Mouse (Mus musculus): ENCODE measurements around the gene Gtf2ird1. TPM values are rescaled to one million over a fixed set of nuclear protein-coding genes. Genes with fewer than 3 reads are reported as not detected.

The Gtf2ird1 gene
- polyA plus RNA-seq, 1 experiment from 2014 or later: 122 TPM

DNA sequence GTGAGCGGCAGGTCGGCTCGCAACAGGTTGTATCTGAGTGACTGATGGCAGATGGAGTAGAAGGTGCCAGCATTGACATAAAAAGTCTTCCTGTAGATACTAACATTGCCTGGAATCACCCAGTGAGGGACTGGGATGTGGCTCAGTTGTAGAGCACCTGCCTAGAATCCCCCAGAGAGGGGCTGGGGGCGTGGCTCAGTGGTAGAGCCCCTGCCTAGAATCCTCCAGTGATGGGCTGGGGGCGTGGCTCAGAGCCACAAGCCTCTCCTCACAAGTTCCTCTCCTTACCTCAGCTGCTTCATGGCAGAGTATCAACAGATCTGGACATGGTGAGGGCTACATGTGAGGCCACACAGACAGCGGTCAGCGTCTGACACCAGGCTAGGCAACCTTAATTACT, 17.0 kb downstream of the Gtf2ird1 start:
- no peak overlapping the region for H3K4me3 ChIP-seq
- 96% methylated on average over 7 of the region's 7 CpGs for WGBS
- H3K27ac ChIP-seq (replicated peaks): no peak overlapping the region

DNA sequence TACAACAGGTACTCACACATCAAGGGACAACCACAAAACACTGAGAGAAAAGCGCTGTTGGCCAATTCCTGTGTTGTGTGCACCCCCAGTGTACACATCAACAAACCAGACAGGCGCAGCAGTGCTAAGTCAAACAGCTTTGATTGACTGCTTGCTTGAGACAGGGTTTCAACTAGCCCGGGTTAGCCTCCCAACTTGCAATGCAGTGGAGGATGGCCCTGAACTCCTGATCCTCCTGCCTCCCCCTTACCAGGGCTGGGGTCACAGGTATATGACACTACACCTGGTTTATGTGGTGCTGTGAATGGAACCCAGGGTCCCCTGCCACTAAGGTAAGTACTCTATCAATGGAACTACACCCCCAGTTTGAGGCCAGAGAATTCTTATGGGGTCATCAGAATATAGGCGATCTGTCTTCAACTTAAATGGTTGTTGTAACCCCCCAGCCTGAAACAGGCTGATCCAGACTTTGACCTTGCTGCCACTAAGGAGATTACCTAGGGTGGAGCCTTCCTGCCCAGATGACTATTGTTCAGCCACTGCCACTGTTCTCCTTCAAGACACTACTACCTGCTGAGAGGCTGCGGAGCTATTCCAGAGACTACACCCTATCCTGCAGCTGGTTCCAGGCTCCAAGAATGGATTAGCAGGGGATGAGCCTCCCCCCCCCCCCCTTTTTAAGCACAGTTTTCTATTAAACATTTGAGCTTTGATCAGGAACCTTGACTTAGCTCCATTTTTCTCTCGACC, 17.7 kb downstream of the Gtf2ird1 start:
- peaks cover 29% of the 10 kb centered on the region for H3K4me1 ChIP-seq
- DNase-seq (ENCODE audit: low spot score): no peak
- H3K27ac ChIP-seq (replicated peaks): no peak overlapping the region
- WGBS: 94% methylated on average over 6 of the region's 6 CpGs
- peaks cover 12% of the 10 kb centered on the region; the same call in 1 of the 2 replicates for H3K9me3 ChIP-seq
- H3K36me3 ChIP-seq (replicated peaks): peaks cover 88% of the 10 kb centered on the region
- H3K27me3 ChIP-seq (replicated peaks; ENCODE audit: low read depth, poor library complexity, severe bottlenecking): no peaks in the 10 kb centered on the region
- no peak overlapping the region for H3K4me3 ChIP-seq

More for the DNA sequence above, 17.0 kb downstream of the Gtf2ird1 start:
- H3K9me3 ChIP-seq: peaks cover 18% of the 10 kb centered on the region
- no peak for DNase-seq (ENCODE audit: low spot score)
- H3K36me3 ChIP-seq (replicated peaks): peaks cover 91% of the 10 kb centered on the region
- no peaks in the 10 kb centered on the region for H3K27me3 ChIP-seq (replicated peaks; ENCODE audit: low read depth, poor library complexity, severe bottlenecking)
- peaks cover 30% of the 10 kb centered on the region for H3K4me1 ChIP-seq

DNA sequence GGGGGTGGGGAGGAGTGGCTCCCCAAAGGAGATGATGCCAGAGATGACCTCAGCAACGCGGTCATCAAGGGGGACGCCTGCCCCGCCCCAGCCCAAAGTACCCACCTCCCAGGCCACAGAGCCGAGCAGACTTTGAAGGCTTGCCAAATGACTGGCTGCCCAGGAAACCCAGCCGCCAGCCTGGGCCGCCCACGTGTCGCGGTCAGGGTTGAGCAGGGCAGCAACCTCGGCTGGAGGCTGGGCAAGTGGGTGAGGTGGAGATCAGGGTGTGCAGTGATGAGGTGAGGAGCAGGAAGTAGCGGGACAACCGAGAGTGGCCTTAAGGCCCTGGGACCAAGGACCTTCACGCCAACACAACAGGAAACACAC, 19.1 kb downstream of the Gtf2ird1 start:
- no peak for DNase-seq (ENCODE audit: low spot score)
- WGBS: 88% methylated on average over 14 of the region's 14 CpGs
- Histone ChIP-seq H3K4me1 (peaks cover 40% of the 10 kb centered on the region), H3K9me3 (peaks cover 3% of the 10 kb centered on the region; the same call in 1 of the 2 replicates), H3K27ac (replicated peaks) (no peak overlapping the region), H3K4me3 (no peak overlapping the region), H3K36me3 (replicated peaks) (peaks cover 84% of the 10 kb centered on the region), H3K27me3 (replicated peaks; ENCODE audit: low read depth, poor library complexity, severe bottlenecking) (no peaks in the 10 kb centered on the region)

GRCm38 (mm10) chr5:134436782-134437458, 19.6 kb downstream of the Gtf2ird1 start:
- Histone ChIP-seq H3K36me3 (replicated peaks) (peaks cover 79% of the 10 kb centered on the region), H3K4me1 (peaks cover 40% of the 10 kb centered on the region), H3K27me3 (replicated peaks; ENCODE audit: low read depth, poor library complexity, severe bottlenecking) (no peaks in the 10 kb centered on the region), H3K9me3 (peaks cover 3% of the 10 kb centered on the region; the same call in 1 of the 2 replicates), H3K27ac (replicated peaks) (no peak overlapping the region), H3K4me3 (no peak overlapping the region)
- 92% methylated on average over 13 of the region's 13 CpGs for WGBS
- no peak for DNase-seq (ENCODE audit: low spot score)

DNA sequence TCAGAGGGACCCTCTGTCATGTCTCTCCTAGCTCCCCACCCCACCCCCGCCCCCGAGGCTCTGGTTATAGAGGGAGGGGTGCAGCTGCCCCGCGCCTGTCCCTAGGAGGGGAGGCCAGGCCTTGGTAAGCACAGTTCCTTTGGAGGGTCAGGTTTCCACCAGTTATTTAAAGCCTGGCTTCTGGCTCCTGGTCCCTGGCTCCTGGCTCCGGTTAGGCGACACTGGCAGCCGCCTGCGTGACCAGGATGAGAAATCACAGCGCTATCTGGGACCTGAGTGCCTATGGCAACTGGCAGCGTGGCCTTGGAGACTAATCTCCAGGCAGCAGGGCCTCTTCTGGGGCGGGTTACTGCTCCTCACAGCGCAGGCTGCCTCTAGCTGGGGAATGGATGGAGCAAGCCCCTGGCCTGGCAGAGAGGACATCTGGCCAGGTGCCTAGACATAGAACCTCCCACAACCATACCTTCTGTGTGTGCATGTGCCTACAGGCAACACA, 20.6 kb downstream of the Gtf2ird1 start:
- WGBS: 66% methylated on average over 12 of the region's 12 CpGs
- Histone ChIP-seq H3K4me1 (peaks cover 40% of the 10 kb centered on the region), H3K9me3 (no peaks in the 10 kb centered on the region), H3K27ac (replicated peaks) (peak overlapping the region; percentile 59), H3K4me3 (peak overlapping the region; percentile 8; the same call in 1 of the 2 replicates), H3K36me3 (replicated peaks) (peaks cover 78% of the 10 kb centered on the region), H3K27me3 (replicated peaks; ENCODE audit: low read depth, poor library complexity, severe bottlenecking) (no peaks in the 10 kb centered on the region)
- peak; percentile 57 for DNase-seq (ENCODE audit: low spot score)

DNA sequence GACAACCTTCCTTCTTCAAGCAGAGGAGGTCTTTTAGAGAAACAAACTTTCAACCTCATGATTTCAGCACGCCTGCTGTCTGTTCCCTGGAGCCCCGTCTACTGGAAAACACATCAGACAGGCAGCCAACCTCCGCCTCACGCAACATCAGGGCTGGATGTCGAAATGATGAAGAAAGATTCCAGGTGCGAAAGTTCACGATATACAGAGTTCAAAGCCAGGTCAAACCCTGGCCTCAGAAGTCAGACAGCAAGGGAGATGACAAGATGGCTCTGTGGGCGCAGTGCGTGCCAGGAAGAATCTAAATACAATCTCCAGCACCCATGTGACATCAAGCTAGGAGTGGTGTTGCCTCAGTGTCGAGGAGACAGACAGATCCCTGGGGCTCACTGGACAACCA, 23.4 kb downstream of the Gtf2ird1 start:
- Histone ChIP-seq H3K9me3 (no peaks in the 10 kb centered on the region), H3K27ac (replicated peaks) (no peak overlapping the region), H3K27me3 (replicated peaks; ENCODE audit: low read depth, poor library complexity, severe bottlenecking) (no peaks in the 10 kb centered on the region), H3K36me3 (replicated peaks) (peaks cover 74% of the 10 kb centered on the region), H3K4me3 (no peak overlapping the region), H3K4me1 (peaks cover 37% of the 10 kb centered on the region)
- no peak for DNase-seq (ENCODE audit: low spot score)
- WGBS: 88% methylated on average over 10 of the region's 10 CpGs

GRCm38 (mm10) chr5:134430087-134430486, 26.4 kb downstream of the Gtf2ird1 start:
- peaks cover 66% of the 10 kb centered on the region for H3K36me3 ChIP-seq (replicated peaks)
- 85% methylated on average over 4 of the region's 4 CpGs for WGBS
- no peaks in the 10 kb centered on the region for H3K27me3 ChIP-seq (replicated peaks; ENCODE audit: low read depth, poor library complexity, severe bottlenecking)
- DNase-seq (ENCODE audit: low spot score): no peak
- H3K9me3 ChIP-seq: no peaks in the 10 kb centered on the region
- H3K4me1 ChIP-seq: peaks cover 19% of the 10 kb centered on the region
- no peak overlapping the region for H3K4me3 ChIP-seq
- H3K27ac ChIP-seq (replicated peaks): no peak overlapping the region

- no peak overlapping the region for H3K4me3 ChIP-seq
- no peaks in the 10 kb centered on the region for H3K27me3 ChIP-seq (replicated peaks; ENCODE audit: low read depth, poor library complexity, severe bottlenecking)
- H3K36me3 ChIP-seq (replicated peaks): peaks cover 72% of the 10 kb centered on the region
- no peak overlapping the region for H3K27ac ChIP-seq (replicated peaks)
- DNase-seq (ENCODE audit: low spot score): no peak
- H3K9me3 ChIP-seq: no peaks in the 10 kb centered on the region
- 89% methylated on average over 9 of the region's 9 CpGs for WGBS
- peaks cover 5% of the 10 kb centered on the region; the same call in 1 of the 2 replicates for H3K4me1 ChIP-seq
These were observed 28.9 kb downstream of the Gtf2ird1 start for GRCm38 (mm10) chr5:134427664-134428063.

DNA sequence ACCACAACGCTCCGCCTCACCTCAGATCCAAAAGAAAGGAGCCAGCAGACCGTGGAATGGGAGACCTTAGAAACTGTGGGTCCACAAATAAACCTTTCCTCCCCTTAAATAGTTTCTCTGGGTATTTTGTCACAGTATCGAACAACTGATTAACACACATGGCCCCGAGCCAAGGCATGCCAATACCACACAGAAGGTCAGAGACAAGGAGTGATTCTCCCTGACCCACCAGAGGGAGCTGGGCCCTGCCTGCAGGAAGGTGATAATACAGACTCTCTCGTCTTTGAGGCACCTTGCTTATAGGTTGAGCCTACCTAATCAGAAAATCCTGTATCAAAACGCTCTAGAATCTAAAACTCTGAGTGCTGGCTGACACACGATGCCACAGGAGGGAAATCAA, 30.9 kb downstream of the Gtf2ird1 start:
- Histone ChIP-seq H3K4me3 (no peak overlapping the region), H3K27ac (replicated peaks) (no peak overlapping the region), H3K4me1 (peaks cover 25% of the 10 kb centered on the region), H3K27me3 (replicated peaks; ENCODE audit: low read depth, poor library complexity, severe bottlenecking) (no peaks in the 10 kb centered on the region), H3K36me3 (replicated peaks) (peaks cover 64% of the 10 kb centered on the region), H3K9me3 (no peaks in the 10 kb centered on the region)
- WGBS: 92% methylated on average over 8 of the region's 8 CpGs
- no peak for DNase-seq (ENCODE audit: low spot score)

GRCm38 (mm10) chr5:134423930-134424329, 32.6 kb downstream of the Gtf2ird1 start:
- Histone ChIP-seq H3K4me1 (peaks cover 29% of the 10 kb centered on the region), H3K36me3 (replicated peaks) (peaks cover 62% of the 10 kb centered on the region), H3K27me3 (replicated peaks; ENCODE audit: low read depth, poor library complexity, severe bottlenecking) (no peaks in the 10 kb centered on the region), H3K9me3 (no peaks in the 10 kb centered on the region), H3K4me3 (no peak overlapping the region), H3K27ac (replicated peaks) (no peak overlapping the region)
- 93% methylated on average over 5 of the region's 5 CpGs for WGBS
- no peak for DNase-seq (ENCODE audit: low spot score)

GRCm38 (mm10) chr5:134423372-134423771, 33.1 kb downstream of the Gtf2ird1 start:
- WGBS: 97% methylated on average over 6 of the region's 6 CpGs
- Histone ChIP-seq H3K4me1 (peaks cover 29% of the 10 kb centered on the region), H3K4me3 (no peak overlapping the region), H3K27me3 (replicated peaks; ENCODE audit: low read depth, poor library complexity, severe bottlenecking) (no peaks in the 10 kb centered on the region), H3K27ac (replicated peaks) (no peak overlapping the region), H3K9me3 (no peaks in the 10 kb centered on the region), H3K36me3 (replicated peaks) (peaks cover 62% of the 10 kb centered on the region)
- no peak for DNase-seq (ENCODE audit: low spot score)

- peaks cover 62% of the 10 kb centered on the region for H3K36me3 ChIP-seq (replicated peaks)
- no peak for DNase-seq (ENCODE audit: low spot score)
- H3K27me3 ChIP-seq (replicated peaks; ENCODE audit: low read depth, poor library complexity, severe bottlenecking): no peaks in the 10 kb centered on the region
- peaks cover 23% of the 10 kb centered on the region for H3K4me1 ChIP-seq
- H3K27ac ChIP-seq (replicated peaks): no peak overlapping the region
- 92% methylated on average over 12 of the region's 12 CpGs for WGBS
- H3K9me3 ChIP-seq: peaks cover 4% of the 10 kb centered on the region; the same call in 1 of the 2 replicates
- H3K4me3 ChIP-seq: no peak overlapping the region
These were observed 34.1 kb downstream of the Gtf2ird1 start for GRCm38 (mm10) chr5:134422265-134422925.
